Mouse (Mus musculus) neural tube, embryonic 14.5 days (tissue): Measurements from ENCODE around the gene Pafah2. TPM values are rescaled to one million over a fixed set of nuclear protein-coding genes. Genes with fewer than 3 reads are reported as not detected.

ENCODE experiments used
- microRNA-seq: library from miRNA; unstranded; fragments of <30 nt; microRNA quantifications from one replicate; pipeline ENCODE4, GENCODE M21; 2016
- polyA plus RNA-seq: library from polyadenylated mRNA; unstranded; fragments of >200 nt; fragmentation: Nextera tagmentation; extraction: Ambion mirVana; gene quantifications from 2 replicates; pipeline ENCODE4 v1.2.1, GENCODE M21; 2014

Pafah2 gene
- polyA plus RNA-seq, 1 experiment from 2014 or later: 7.7 TPM

Small RNAs within 50 kb of the gene (microRNA-seq; reads per million reads assigned to microRNA genes)
- gene Gm23634: not detected

Other genes starting within 250 kb of the Pafah2 start
- gene Cep85, start 209.2 kb upstream of the Pafah2 start, polyA plus RNA-seq: 14.8 and 18.2 TPM in 2 replicates
- gene Gm7534, start 193.3 kb upstream of the Pafah2 start, polyA plus RNA-seq: not detected in 2 replicates
- gene Catsper4, start 168.9 kb upstream of the Pafah2 start, polyA plus RNA-seq: not detected in 2 replicates
- 0.16 TPM in 1 of 2 replicates, not detected in the other for gene Cnksr1, start 157.9 kb upstream of the Pafah2 start, polyA plus RNA-seq
- gene E130218I03Rik, start 152.7 kb upstream of the Pafah2 start, polyA plus RNA-seq: 0.44 TPM in 1 of 2 replicates, not detected in the other
- gene Zfp593, start 150.7 kb upstream of the Pafah2 start, polyA plus RNA-seq: 12.4 and 15.6 TPM in 2 replicates
- gene Gm30191, start 149.4 kb upstream of the Pafah2 start, polyA plus RNA-seq: not detected in 2 replicates
- 13.4 and 15.4 TPM in 2 replicates for gene Grrp1, start 142.2 kb upstream of the Pafah2 start, polyA plus RNA-seq
- gene Pdik1l, start 108.4 kb upstream of the Pafah2 start, polyA plus RNA-seq: 38.5 and 43.9 TPM in 2 replicates
- 0.39 and 0.50 TPM in 2 replicates for gene Trim63, start 81.2 kb upstream of the Pafah2 start, polyA plus RNA-seq
- 0.10 and 0.16 TPM in 2 replicates for gene Slc30a2, start 53.1 kb upstream of the Pafah2 start, polyA plus RNA-seq
- 0.31 and 0.53 TPM in 2 replicates for gene Extl1, start 12.5 kb upstream of the Pafah2 start, polyA plus RNA-seq
- 5,364 and 5,581 TPM in 2 replicates for gene Stmn1, start 72.0 kb downstream of the Pafah2 start, polyA plus RNA-seq
- gene Paqr7, start 100.4 kb downstream of the Pafah2 start, polyA plus RNA-seq: 9.8 and 13.7 TPM in 2 replicates
- gene Aunip, start 114.7 kb downstream of the Pafah2 start, polyA plus RNA-seq: 0.43 and 0.76 TPM in 2 replicates
- 195 and 199 TPM in 2 replicates for gene Mtfr1l, start 139.1 kb downstream of the Pafah2 start, polyA plus RNA-seq
- 11.2 and 12.1 TPM in 2 replicates for gene Selenon, start 155.8 kb downstream of the Pafah2 start, polyA plus RNA-seq